Mouse (Mus musculus) bone marrow macrophage, adult 2 months (primary cell): ENCODE measurements around the gene Adcy5.

Experiments
- CTCF ChIP-seq: IDR thresholded peaks from 2 replicates; pipeline ENCODE4 v1.5.1; 2012; ENCODE audit warnings: low read depth, mild to moderate bottlenecking, low read length, moderate library complexity
- POLR2A ChIP-seq: IDR thresholded peaks from 2 replicates; pipeline ENCODE4 v1.6.1; 2012; ENCODE audit warnings: mild to moderate bottlenecking, low read depth, low read length, borderline replicate concordance

GRCm38 (mm10) chr16:35192471-35192870 is 37.8 kb downstream of the Adcy5 start:
- TF ChIP-seq CTCF (no peak), POLR2A (no peak)
